Mouse (Mus musculus) erythroblast, embryonic 14.5 days (primary cell): ENCODE measurements around the gene Slc17a1.

ENCODE experiments used
- GATA1 ChIP-seq: IDR thresholded peaks from 2 replicates; pipeline ENCODE4 v1.6.1; 2012; ENCODE audit warnings: low read length, inconsistent platforms, mixed read lengths
- TAL1 ChIP-seq: IDR thresholded peaks from 3 replicates; pipeline ENCODE4 v1.6.1; 2012; ENCODE audit warnings: low read length, inconsistent platforms, mixed read lengths

- no peak for TF ChIP-seq GATA1
- no peak for TF ChIP-seq TAL1
Measured at GRCm38 (mm10) chr13:23887026-23887725, 19.6 kb downstream of the Slc17a1 start.
